Mouse (Mus musculus): ENCODE results near the gene Pmf1.
"Not testable (repeated sequence)": the region's sequence is repeated elsewhere in the genome, so short reads cannot be mapped to it uniquely, and the experiment has no call there.

Pmf1 gene

GRCm38 (mm10) chr3:88393776-88394375 is 16.3 kb downstream of the Pmf1 start:
- DNase-seq = no peak

- DNase-seq = no peak
Observed at GRCm38 (mm10) chr3:88384364-88384763, 25.8 kb downstream of the Pmf1 start, which contains the start of gene Bglap. Gene Bglap, minus strand, starts transcription at chr3:88384464.

GRCm38 (mm10) chr3:88382383-88382782 is 27.7 kb downstream of the Pmf1 start:
- DNase-seq = not testable (repeated sequence)

GRCm38 (mm10) chr3:88381389-88382315 is 28.5 kb downstream of the Pmf1 start:
- DNase-seq = peak in 1 of 2 experiments; percentile 25

- DNase-seq = not testable (repeated sequence)
Observed at GRCm38 (mm10) chr3:88378599-88378998, 31.5 kb downstream of the Pmf1 start, which contains the start of gene Bglap2. Gene Bglap2, minus strand, starts transcription at chr3:88378699.

- DNase-seq = not testable (repeated sequence)
Observed at GRCm38 (mm10) chr3:88376644-88377043, 33.5 kb downstream of the Pmf1 start.

- DNase-seq = peak in 1 of 2 experiments; percentile 14
Observed at GRCm38 (mm10) chr3:88375750-88376626, 34.1 kb downstream of the Pmf1 start.

GRCm38 (mm10) chr3:88372643-88373042 is 37.5 kb downstream of the Pmf1 start, which contains the start of gene Bglap3:
Gene Bglap3, minus strand, starts transcription at chr3:88372743.
- DNase-seq = not testable (repeated sequence)

- not testable (repeated sequence) for DNase-seq
Observed at GRCm38 (mm10) chr3:88368511-88368910, 41.6 kb downstream of the Pmf1 start.

- DNase-seq = not testable (repeated sequence)
Observed at GRCm38 (mm10) chr3:88367517-88367916, 42.6 kb downstream of the Pmf1 start.

- peak; percentile 44 to 52 for DNase-seq
Observed at GRCm38 (mm10) chr3:88366830-88367428, 43.2 kb downstream of the Pmf1 start.

GRCm38 (mm10) chr3:88365705-88366361 is 44.3 kb downstream of the Pmf1 start:
- no peak for DNase-seq

GRCm38 (mm10) chr3:88364337-88364736 is 45.8 kb downstream of the Pmf1 start, which contains the start of gene Paqr6:
Gene Paqr6, plus strand, starts transcription at chr3:88364584.
- DNase-seq = peak; percentile 82 to 87

GRCm38 (mm10) chr3:88363700-88364099 is 46.4 kb downstream of the Pmf1 start:
- DNase-seq = peak in 1 of 2 experiments; percentile 24

- no peak for DNase-seq
Observed at GRCm38 (mm10) chr3:88361612-88362313, 48.4 kb downstream of the Pmf1 start.

- DNase-seq = no peak
Observed at GRCm38 (mm10) chr3:88361096-88361495, 49.0 kb downstream of the Pmf1 start.

GRCm38 (mm10) chr3:88359989-88360388 is 50.1 kb downstream of the Pmf1 start:
- DNase-seq = no peak

- DNase-seq = no peak
Observed at GRCm38 (mm10) chr3:88359584-88359983, 50.5 kb downstream of the Pmf1 start.

- no peak for DNase-seq
Observed at GRCm38 (mm10) chr3:88354396-88355165, 55.5 kb downstream of the Pmf1 start.

- no peak for DNase-seq
Observed at GRCm38 (mm10) chr3:88352907-88353306, 57.2 kb downstream of the Pmf1 start.
